Mouse (Mus musculus): ENCODE results near the gene Tpsab1.

DNA sequence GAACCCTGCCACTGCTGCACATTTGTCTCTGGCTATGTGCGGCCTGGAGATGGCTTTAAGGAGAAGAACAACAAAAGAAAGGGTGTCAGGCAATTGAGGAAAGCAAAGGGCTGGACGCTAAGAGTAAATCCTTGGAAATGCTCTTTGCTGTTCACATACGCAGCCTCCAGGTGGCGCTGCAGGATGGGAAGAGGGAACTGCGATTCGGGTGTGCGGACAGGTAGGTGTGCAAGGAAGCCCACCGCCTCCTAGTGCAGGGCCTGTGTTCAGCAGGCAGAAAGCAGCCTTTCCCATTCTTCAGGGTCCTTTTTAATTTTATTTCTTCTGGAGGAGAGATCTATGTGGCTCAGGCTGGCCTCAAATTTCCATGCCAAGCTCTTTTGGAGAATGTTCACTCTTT is 11.4 kb downstream of the Tpsab1 start:
- peak; percentile 72; the same call in 1 of the 2 replicates for TF ChIP-seq CTCF (IDR thresholded peaks at IDR 0.05; ENCODE audit: borderline replicate concordance, control insufficient read depth, extremely low read depth, insufficient read depth, low read length, poor library complexity)
- no peak for TF ChIP-seq POLR2A (IDR thresholded peaks at IDR 0.05; ENCODE audit: control insufficient read depth, extremely low read depth, insufficient read depth, low read length, poor library complexity)
